Mouse (Mus musculus): ENCODE results near the gene Tcf7l1.

The Tcf7l1 gene

DNA sequence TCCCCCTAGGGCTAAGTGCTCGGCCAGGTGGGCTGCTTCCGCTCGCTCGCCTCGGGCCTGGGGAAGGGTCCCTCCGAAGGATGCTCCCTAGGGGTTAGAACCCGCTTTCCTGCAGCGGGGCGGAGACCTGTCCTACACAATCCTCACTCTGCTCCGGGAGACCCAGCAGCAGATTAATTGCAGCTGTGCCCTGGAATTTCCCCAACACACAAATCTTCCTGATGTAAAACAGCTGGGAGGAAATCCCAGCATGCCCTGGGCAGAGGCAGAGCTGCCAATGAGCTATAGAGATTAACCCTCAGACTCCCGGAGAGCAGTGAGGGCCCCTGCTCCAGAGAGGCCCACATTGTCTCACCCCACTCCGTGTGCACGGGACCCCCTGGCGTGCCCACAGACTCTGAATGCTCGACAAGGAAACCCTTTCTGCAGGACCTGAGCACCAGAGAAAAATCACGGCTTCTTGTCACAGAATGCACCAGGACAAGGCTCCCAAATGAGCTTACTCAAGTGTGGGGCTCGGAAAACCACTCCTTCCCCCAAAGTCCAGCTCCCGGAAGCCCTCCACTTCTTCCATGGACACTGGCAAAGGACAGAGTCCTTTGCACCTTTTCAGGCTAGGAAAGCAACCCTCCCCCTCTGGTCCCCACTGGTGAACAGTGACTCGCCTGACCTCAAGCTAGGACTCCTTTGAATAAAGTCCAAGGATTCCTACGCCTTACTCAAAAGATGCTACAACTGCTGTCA, 133.6 kb downstream of the Tcf7l1 start:
- peak; percentile 71 to 75 for DNase-seq

DNA sequence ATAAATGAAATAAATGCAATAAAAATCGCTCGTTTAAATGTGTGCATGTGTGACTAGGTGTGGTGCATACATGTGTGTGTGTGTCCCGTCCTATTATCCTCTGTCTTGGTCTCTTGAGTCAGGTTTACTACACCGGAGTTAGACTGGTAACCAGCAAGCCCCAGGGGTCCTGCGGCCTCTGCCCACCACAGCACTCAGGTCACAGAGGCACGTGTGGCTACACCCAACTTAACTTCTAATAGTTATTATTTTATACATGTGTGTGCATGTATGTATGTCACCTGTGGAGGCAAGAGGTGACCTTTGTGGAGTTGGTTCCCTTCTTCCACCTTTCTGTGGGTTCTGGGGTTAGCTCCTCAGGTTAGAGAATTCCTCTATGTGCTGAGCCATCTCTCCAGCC, 134.7 kb downstream of the Tcf7l1 start:
- no peak for DNase-seq

- DNase-seq = peak in 1 of 2 experiments; percentile 59
These were observed 135.6 kb downstream of the Tcf7l1 start for GRCm38 (mm10) chr6:72653419-72653818.

GRCm38 (mm10) chr6:72650338-72650851, 138.7 kb downstream of the Tcf7l1 start:
- DNase-seq = no peak

GRCm38 (mm10) chr6:72648002-72648595, 141.0 kb downstream of the Tcf7l1 start:
- no peak for DNase-seq

DNA sequence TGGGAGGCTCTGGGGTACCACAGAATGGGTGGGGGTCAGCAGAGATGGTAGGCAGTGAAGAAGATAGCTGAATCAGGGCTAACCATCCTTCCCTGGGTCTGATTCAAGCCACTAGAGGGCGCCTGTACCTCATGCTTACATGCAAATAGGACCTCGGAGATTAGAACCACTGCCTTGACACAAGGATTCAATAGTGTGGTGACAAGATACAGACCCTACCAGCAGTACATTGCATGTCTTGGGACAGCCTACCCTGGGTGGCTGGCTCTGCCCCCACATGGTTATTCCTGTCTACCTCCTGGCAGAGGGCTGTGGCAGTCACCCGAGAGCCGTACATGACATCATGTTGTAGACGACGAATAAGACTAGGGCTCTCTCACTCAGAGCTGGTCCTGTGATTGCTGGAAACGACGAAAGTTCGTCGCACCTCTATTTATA, 141.7 kb downstream of the Tcf7l1 start:
- DNase-seq = peak; percentile 45 to 72

DNA sequence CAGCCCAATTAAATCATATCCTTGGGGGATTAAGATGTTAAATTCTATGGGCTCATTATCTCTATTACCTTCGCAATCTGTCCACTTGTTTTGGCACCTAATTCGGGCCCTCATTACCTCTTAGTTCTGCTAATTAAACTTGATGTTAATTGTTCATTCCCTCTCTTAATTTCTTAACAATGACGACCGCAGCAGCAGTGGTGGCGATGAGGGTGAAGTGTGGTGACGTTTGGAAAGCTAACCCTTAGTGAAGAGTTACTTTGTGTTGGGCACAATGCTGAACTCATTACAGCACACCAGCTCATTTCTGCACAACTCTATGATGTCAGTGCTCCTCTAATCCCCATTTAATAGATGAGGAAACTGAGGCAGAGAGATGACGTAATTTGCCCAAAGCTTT, 143.7 kb downstream of the Tcf7l1 start:
- DNase-seq = no peak

- DNase-seq = no peak
These were observed 144.5 kb downstream of the Tcf7l1 start for GRCm38 (mm10) chr6:72644576-72644975.

DNA sequence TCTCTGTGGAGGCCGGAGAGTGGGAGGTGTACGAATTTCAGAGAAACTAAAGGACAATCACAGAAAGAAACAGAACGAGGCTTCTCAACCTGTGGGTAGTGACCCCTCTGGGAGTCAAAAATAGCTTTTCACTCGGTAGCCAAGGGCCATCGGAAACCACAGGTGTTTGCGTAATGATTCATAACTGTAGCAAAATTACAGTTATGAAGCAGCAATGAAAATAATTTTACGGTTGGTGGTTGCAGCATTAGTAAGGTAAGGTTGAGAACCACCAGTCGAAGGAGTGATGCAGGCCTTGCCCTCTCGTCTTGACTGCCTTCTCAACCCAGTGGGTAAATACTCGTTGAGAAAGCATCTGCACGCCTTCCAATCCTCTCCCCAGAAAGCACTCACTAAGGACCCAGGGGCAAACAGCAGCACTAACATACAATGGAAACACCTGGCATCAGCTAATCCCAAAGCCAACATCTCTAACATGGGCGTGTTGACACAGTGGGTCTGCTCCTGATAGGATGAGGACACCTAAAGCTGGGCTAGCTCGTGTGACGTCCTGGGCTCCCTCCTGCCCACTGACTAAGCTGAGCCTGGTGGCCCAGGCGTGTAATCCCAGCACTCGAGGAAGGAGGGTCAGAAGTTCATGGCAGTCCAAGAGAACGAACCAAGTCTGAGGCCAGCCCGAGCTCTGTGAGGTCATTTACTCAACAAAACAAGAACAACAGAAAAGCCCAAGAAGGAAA, 147.7 kb downstream of the Tcf7l1 start:
- DNase-seq = no peak

DNA sequence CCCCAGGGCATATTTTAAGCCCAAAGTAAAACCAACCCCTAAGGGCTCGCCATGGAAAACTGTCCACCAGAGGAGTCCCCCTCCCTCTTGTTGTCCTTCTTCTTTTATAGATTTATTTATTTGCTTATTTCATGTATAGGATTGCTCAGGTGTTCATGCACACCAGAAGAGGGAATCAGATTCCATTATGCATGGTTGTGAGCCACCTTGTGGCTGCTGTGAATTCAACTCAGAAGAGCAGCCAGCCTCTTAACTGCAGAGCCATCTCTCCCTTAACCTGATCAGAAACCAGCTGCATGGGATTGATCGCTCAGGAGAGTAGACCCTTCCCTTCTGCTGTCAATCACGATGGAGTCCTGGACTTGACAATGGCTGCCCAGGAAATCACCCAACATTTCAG, 152.1 kb downstream of the Tcf7l1 start:
- peak in 1 of 2 experiments; percentile 40 for DNase-seq

GRCm38 (mm10) chr6:72635760-72636431, 153.2 kb downstream of the Tcf7l1 start:
- DNase-seq = peak; percentile 66 to 81

DNA sequence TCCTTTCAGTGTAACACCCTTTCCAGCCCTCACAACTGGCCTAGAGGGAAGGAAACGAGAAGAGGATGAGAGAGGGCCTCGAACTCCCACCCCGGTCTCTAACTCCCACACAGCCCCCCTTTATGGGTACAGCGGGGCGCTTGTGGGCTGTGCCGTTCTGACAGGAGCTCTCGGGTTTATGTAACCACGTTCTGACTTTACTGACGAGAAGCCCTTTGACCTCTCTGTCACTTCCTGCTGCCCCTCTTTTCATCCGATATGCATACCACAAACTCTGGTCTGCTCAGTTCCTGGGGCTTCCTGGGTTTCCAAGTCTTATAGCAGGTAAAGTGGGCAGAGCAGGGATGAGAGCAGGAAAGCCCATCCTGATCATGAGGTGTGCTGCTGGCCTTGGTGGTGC, 154.7 kb downstream of the Tcf7l1 start:
- DNase-seq = no peak

DNA sequence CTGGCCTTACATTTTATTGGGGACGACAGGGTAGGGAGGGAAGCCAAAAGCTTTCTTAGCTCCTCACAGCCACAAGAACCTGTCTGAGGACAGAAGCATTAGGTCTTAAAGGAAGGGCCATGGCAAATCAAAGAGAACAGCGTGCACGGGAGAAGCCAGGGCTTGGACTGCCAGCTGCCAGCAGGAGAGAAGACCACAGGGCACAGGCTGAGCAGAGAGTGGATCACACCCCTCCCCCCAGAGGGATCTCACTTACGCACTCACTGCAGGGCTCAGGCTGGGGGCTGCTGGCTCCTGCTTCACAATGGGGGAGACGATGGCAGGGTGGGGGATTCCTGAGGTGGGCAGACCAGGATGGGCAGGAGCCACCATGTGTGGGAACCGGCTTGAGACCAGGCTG, 157.4 kb downstream of the Tcf7l1 start:
- DNase-seq = no peak

DNA sequence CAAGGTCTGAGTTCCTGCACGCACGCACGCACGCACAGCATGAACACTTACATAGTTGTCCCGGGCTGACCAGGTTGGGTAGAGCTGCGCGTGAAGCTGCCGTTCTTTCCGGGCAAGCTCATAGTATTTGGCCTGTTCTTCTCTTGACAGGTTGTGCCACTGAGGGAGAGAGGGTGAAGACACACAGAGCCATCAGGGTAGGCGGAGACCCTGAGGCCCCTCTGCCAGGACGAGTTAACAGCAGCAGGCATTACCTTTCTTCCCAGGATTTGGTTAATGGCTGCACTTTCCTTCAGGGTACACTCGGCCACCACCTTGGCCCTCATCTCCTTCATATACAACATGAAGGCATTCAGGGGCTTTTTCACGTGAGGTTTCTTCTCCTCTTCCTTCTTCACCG, 158.1 kb downstream of the Tcf7l1 start:
- DNase-seq = no peak

GRCm38 (mm10) chr6:72630370-72630769, 158.7 kb downstream of the Tcf7l1 start:
- DNase-seq = peak; percentile 64 to 83

- DNase-seq = peak in 1 of 2 experiments; percentile 58
These were observed 161.8 kb downstream of the Tcf7l1 start for GRCm38 (mm10) chr6:72627276-72627675.

DNA sequence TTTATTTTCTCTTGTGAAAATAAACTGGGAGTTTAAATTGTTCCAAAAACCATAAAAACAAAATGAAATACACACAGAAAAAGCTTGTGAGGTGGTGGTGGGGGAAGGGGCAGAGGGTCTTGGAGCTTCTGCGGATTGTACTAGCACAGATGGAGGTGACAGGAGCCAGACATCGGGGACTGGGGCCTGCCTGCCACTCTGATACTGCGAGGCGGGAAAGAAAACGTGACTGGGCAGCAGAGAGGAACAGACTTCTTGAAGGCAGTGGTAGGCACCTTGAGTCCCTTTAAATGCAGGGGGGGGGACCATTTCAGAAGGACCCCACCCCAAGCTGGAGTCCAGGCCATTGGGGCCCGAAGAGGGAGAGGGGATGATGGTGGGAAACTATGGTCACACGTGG, 162.7 kb downstream of the Tcf7l1 start:
- no peak for DNase-seq

DNA sequence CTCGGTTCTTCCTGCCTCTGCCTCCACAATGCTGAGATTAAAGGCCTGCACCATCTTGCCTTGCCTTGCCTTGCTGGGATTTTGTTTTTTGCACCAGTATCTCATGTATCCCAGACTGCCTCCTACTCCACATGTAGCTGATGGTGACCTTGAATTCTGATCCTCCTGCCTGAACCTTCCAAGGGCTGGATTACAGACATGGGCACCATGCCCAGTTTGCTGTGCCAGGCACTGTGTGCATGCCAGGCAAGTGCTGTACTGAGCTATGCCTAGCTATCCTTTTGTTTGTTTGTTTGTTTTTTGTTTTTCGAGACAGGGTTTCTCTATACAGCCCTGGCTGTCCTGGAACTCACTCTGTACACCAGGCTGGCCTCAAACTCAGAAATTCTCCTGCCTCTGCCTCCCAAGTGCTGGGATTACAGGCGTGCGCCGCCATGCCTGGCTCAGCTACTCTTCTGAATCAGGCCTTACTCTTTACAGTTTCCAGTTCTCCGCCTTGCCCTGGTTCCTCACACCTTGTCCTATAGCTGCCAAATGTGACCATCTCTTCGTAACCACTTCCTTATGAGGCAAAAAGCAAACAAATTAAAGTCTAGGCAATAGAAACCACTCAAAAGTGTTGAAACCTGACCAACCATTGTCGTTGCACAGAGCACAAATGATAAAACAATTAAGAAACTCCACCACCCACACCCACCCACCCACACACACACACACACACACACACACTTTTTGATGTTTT, 165.2 kb downstream of the Tcf7l1 start:
- peak; percentile 75 for DNase-seq

DNA sequence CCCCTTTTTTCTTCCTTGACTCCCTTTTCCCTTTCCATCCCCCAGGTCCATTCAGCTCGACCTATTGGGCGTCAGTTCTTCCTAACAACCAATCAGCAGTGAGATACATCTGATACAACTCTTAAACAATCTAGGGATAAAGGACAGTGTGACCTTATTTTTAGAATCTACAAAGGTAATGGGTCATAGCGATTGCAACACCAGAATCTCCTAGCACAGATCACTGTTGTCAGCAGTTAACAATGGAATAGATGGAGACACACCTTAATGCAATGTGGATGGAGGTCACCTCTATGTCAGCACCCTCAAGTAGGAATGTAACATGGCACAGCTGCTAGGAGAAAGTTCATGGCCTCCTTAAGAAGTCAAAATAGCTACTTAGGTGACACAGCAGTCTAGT, 166.1 kb downstream of the Tcf7l1 start:
- DNase-seq = no peak

GRCm38 (mm10) chr6:72620920-72621319, 168.1 kb downstream of the Tcf7l1 start:
- no peak for DNase-seq

DNA sequence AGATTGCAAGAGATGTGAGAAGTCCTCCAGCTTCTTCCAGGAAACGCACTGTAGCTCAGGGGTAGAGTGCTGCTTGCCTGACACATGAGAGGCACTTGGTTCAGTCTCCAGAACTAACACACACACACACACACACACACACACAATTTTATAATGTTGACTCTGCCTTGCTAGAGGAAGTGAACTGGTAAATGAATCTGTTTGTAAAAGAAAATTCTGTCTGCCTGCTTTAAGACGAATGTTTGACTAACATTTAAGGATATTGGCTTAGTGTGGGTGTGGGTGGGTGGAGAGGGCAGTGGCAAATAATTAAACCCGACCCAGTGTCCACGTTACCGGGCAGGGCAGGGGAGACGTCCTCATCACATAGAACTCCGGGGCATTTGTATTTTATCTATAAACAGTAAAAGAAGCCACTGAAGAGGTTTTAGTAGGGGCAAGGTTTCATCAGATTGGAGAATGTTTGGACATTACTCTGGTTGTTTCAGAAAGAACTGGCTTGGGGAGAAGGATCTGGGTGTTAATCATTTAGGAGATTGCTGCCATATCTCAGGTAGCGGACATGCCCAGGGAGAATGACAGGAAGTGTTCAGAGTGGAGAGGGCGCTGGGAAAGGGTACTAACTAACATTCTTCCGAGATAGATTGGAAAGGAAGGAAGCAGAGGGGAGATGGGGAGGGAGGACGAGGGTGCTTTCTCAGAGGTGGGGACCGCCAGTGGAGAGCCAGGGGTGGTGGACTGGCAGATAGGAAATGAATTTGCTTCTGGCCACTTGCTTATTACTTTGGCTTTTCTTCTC, 169.1 kb downstream of the Tcf7l1 start:
- peak; percentile 50 to 60 for DNase-seq

Measured in kidney, adult 8-10 months (tissue).